Mouse (Mus musculus) olfactory bulb, adult 2 months (tissue): ENCODE data around the gene Slit3.

Source experiments
- CTCF ChIP-seq: fragments of 200-500 bp; IDR thresholded peaks from 2 replicates; pipeline ENCODE4 v1.5.1; 2012; ENCODE audit warnings: low read depth, mild to moderate bottlenecking, low read length, moderate library complexity; ENCODE audit not compliant: insufficient read depth
- POLR2A ChIP-seq: fragments of 200-500 bp; IDR thresholded peaks from 2 replicates; pipeline ENCODE4 v1.6.1; 2012; ENCODE audit warnings: mild to moderate bottlenecking, low read depth, low read length, moderate library complexity; ENCODE audit not compliant: insufficient read depth

GRCm38 (mm10) chr11:35505316-35505715 is 384.3 kb downstream of the Slit3 start:
- TF ChIP-seq CTCF (no peak), POLR2A (no peak)
